Mouse (Mus musculus) limb, embryonic 12.5 days (tissue): ENCODE results near the gene Atp5s. TPM values are rescaled to one million over a fixed set of nuclear protein-coding genes. Genes with fewer than 3 reads are reported as not detected.

Experiments
- ATAC-seq: fragments of 200-750 bp; cut with Nextera tagmentation; 2 replicates; pipeline ENCODE4 v1.8.0; 2017; ENCODE audit warnings: low read depth, moderate TSS enrichment; ENCODE audit not compliant: insufficient number of reproducible peaks, insufficient read depth, low FRiP score, low TSS enrichment
- H3K27ac ChIP-seq: fragments of 300-500 bp; sonication (generic); 2 replicates; pipeline ENCODE4 v1.5.1; 2016; ENCODE audit warnings: mild to moderate bottlenecking, moderate library complexity
- H3K27me3 ChIP-seq: fragments of 300-500 bp; sonication (generic); 2 replicates; pipeline ENCODE4 v1.6.1; 2016; ENCODE audit warnings: mild to moderate bottlenecking, moderate library complexity
- H3K36me3 ChIP-seq: fragments of 300-500 bp; sonication (generic); 2 replicates; pipeline ENCODE4 v1.6.1; 2016; ENCODE audit warnings: mild to moderate bottlenecking, moderate library complexity
- H3K4me1 ChIP-seq: fragments of 300-500 bp; sonication (generic); replicated peaks from 2 replicates; pipeline ENCODE4 v1.6.1; 2016
- H3K4me2 ChIP-seq: fragments of 300-500 bp; sonication (generic); 2 replicates; pipeline ENCODE4 v1.6.1; 2016; ENCODE audit warnings: mild to moderate bottlenecking, moderate library complexity
- H3K4me3 ChIP-seq: fragments of 300-500 bp; sonication (generic); replicated peaks from 2 replicates; pipeline ENCODE4 v1.5.1; 2016; ENCODE audit warnings: mild to moderate bottlenecking
- H3K9ac ChIP-seq: fragments of 300-500 bp; sonication (generic); replicated peaks from 2 replicates; pipeline ENCODE4 v1.6.1; 2016; ENCODE audit warnings: mild to moderate bottlenecking, moderate library complexity
- H3K9me3 ChIP-seq: fragments of 300-500 bp; sonication (generic); 2 replicates; pipeline ENCODE4 v1.6.1; 2016; ENCODE audit warnings: mild to moderate bottlenecking, moderate library complexity
- WGBS: fragments of 180-500 bp; shearing (Covaris S2); methylation state at CpG from one replicate; pipeline ENCODE4 v1.1.7; 2016; 5-methylcytosine and 5-hydroxymethylcytosine counted together
- microRNA counts: library from miRNA; unstranded; fragments of <30 nt; microRNA quantifications from one replicate; lab custom pipeline; 2017
- microRNA-seq: library from miRNA; unstranded; fragments of <30 nt; microRNA quantifications from one replicate; pipeline ENCODE4, GENCODE M21; 2017
- polyA plus RNA-seq: library from polyadenylated mRNA; unstranded; fragments of >200 nt; fragmentation: Nextera tagmentation; extraction: Ambion mirVana; gene quantifications from 2 replicates; pipeline ENCODE4 v1.2.1, GENCODE M21; 2016

Gene Atp5s
- polyA plus RNA-seq, 1 experiment from 2014 or later: 33.4 TPM

- Histone ChIP-seq H3K9ac (no peak overlapping the region), H3K4me1 (no peaks in the 10 kb centered on the region), H3K4me3 (no peak overlapping the region), H3K36me3 (no peaks in the 10 kb centered on the region), H3K9me3 (no peaks in the 10 kb centered on the region), H3K27me3 (no peaks in the 10 kb centered on the region), H3K4me2 (no peak overlapping the region), H3K27ac (no peak overlapping the region)
- WGBS: 81% methylated on average over 10 of the region's 10 CpGs
- ATAC-seq: no peak
Measured at GRCm38 (mm10) chr12:69781935-69782650, 57.3 kb downstream of the Atp5s start.

GRCm38 (mm10) chr12:69783247-69784025, 58.7 kb downstream of the Atp5s start:
- no peaks in the 10 kb centered on the region for H3K9me3 ChIP-seq
- no peaks in the 10 kb centered on the region for H3K4me1 ChIP-seq
- peaks cover 2% of the 10 kb centered on the region; the same call in 1 of the 2 replicates for H3K27me3 ChIP-seq
- H3K36me3 ChIP-seq: no peaks in the 10 kb centered on the region
- WGBS: 62% methylated on average over 6 of the region's 6 CpGs
- no peak overlapping the region for H3K4me2 ChIP-seq
- no peak overlapping the region for H3K4me3 ChIP-seq
- no peak overlapping the region for H3K27ac ChIP-seq
- ATAC-seq: no peak
- H3K9ac ChIP-seq: no peak overlapping the region

DNA sequence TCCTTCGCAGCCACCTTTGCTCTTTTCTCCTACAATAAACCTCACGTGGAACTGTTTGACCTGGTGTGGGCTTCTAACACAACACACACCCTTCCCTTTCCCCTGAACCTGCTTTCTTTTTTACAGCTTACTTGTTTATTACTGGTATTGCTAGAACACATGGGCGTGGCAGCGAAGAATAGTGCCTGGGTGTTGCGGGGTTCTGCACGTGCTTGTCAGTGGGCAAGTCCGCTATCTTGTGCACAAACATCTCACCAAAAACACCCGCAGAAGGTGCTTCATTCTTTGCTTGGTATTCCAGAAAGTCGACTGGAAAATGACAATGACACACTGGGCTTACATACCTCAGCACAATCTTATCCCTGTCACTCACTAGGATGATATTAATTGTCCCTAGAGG, 60.7 kb downstream of the Atp5s start:
- ATAC-seq: no peak
- H3K9ac ChIP-seq: no peak overlapping the region
- no peaks in the 10 kb centered on the region for H3K36me3 ChIP-seq
- peaks cover 20% of the 10 kb centered on the region for H3K27me3 ChIP-seq
- 0 out of 2 replicates have a peak, but pooled peaks cover 5% of the 10 kb centered on the region for H3K4me1 ChIP-seq
- WGBS: 85% methylated on average over 9 of the region's 9 CpGs
- H3K4me3 ChIP-seq: no peak overlapping the region
- no peak overlapping the region for H3K27ac ChIP-seq
- H3K9me3 ChIP-seq: no peaks in the 10 kb centered on the region
- no peak overlapping the region for H3K4me2 ChIP-seq

GRCm38 (mm10) chr12:69788380-69788779, 63.6 kb downstream of the Atp5s start:
- Histone ChIP-seq H3K27ac (no peak overlapping the region), H3K4me2 (no peak overlapping the region), H3K4me3 (no peak overlapping the region), H3K4me1 (peaks cover 12% of the 10 kb centered on the region), H3K36me3 (no peaks in the 10 kb centered on the region), H3K9me3 (no peaks in the 10 kb centered on the region), H3K9ac (no peak overlapping the region), H3K27me3 (peaks cover 36% of the 10 kb centered on the region)
- 84% methylated on average over 5 of the region's 5 CpGs for WGBS
- ATAC-seq: no peak

GRCm38 (mm10) chr12:69789766-69790529, 65.2 kb downstream of the Atp5s start:
- H3K9ac ChIP-seq: peak overlapping the region; percentile 59
- no peak overlapping the region for H3K27ac ChIP-seq
- peak overlapping the region; percentile 100 for H3K4me2 ChIP-seq
- ATAC-seq: 0 out of 2 replicates have a peak, but pooled peaks have one; percentile 20
- peaks cover 36% of the 10 kb centered on the region for H3K27me3 ChIP-seq
- H3K36me3 ChIP-seq: no peaks in the 10 kb centered on the region
- peak overlapping the region; percentile 59 for H3K4me3 ChIP-seq
- H3K4me1 ChIP-seq: peaks cover 12% of the 10 kb centered on the region
- H3K9me3 ChIP-seq: no peaks in the 10 kb centered on the region
- 34% methylated on average over 27 of the region's 27 CpGs for WGBS

GRCm38 (mm10) chr12:69790530-69791505, 66.1 kb downstream of the Atp5s start, which contains the start of gene Cdkl1:
Cdkl1 (minus strand) TSS chr12:69791267.
- peak within 1 kb of the TSS; percentile 59 for H3K4me3 ChIP-seq
- H3K27me3 ChIP-seq: peaks cover 36% of the 10 kb centered on the region
- WGBS: 2% methylated on average over 45 of the region's 45 CpGs
- no peaks in the 10 kb centered on the region for H3K36me3 ChIP-seq
- peaks cover 12% of the 10 kb centered on the region for H3K4me1 ChIP-seq
- H3K4me2 ChIP-seq: peak within 1 kb of the TSS; percentile 100
- no peak within 1 kb of the TSS for H3K27ac ChIP-seq
- no peaks in the 10 kb centered on the region for H3K9me3 ChIP-seq
- peak within 1 kb of the TSS; percentile 59 for H3K9ac ChIP-seq
- ATAC-seq: peak; percentile 68; the same call in 1 of the 2 replicates

MicroRNAs within 50 kb of the gene (microRNA counts, 519-probe panel; counts per million panel counts)
- not detected for microRNA mmu-miR-681 (lab: Ali Mortazavi, UCI)

Small RNA genes within 50 kb of the gene (microRNA-seq; reads per million reads assigned to microRNA genes)
- gene Mir681: not detected

Other genes starting within 250 kb of the Atp5s start
- gene Vcpkmt, start 141.9 kb upstream of the Atp5s start, polyA plus RNA-seq: 32.1 and 38.2 TPM in 2 replicates
- gene Sos2, start 43.1 kb upstream of the Atp5s start, polyA plus RNA-seq: 9.4 and 9.9 TPM in 2 replicates
- gene L2hgdh, start 77 bp upstream of the Atp5s start, polyA plus RNA-seq: 19.6 and 22.3 TPM in 2 replicates
- 0.88 and 1.2 TPM in 2 replicates for gene Cdkl1, start 66.3 kb downstream of the Atp5s start, polyA plus RNA-seq
- 5.3 and 5.4 TPM in 2 replicates for gene Atl1, start 167.7 kb downstream of the Atp5s start, polyA plus RNA-seq
- gene Map4k5, start 168.2 kb downstream of the Atp5s start, polyA plus RNA-seq: 48.2 and 51.1 TPM in 2 replicates